Mouse (Mus musculus) megakaryocyte, embryonic 14.5 days (primary cell): ENCODE measurements around the gene Prrt3.

ENCODE experiments used
- FLI1 ChIP-seq: IDR thresholded peaks from 2 replicates; pipeline ENCODE4 v1.6.1; 2012; ENCODE audit warnings: low read length, inconsistent platforms, mixed read lengths
- GATA1 ChIP-seq: IDR thresholded peaks from 3 replicates; pipeline ENCODE4 v1.6.1; 2012; ENCODE audit warnings: mixed read lengths, low read length, inconsistent platforms, borderline replicate concordance

GRCm38 (mm10) chr6:113541610-113542009, 39.9 kb upstream of the Prrt3 start:
- TF ChIP-seq GATA1 (no peak), FLI1 (no peak)
